11 mouse cellular contexts compared by ENCODE assay signal in genomic region chr5:14977368-14977767, GRCm38 (mm10). TPM values are rescaled to one million over a fixed set of nuclear protein-coding genes. Genes with fewer than 3 reads are reported as not detected.
DNase-seq lines count a peak whose midpoint lies in the region; TF ChIP-seq lines count a peak whose summit lies in the region.
"Not testable (repeated sequence)": the region's sequence is repeated elsewhere in the genome, so short reads cannot be mapped to it uniquely, and the experiment has no call there.
"Had no signal": no experiment of that assay in that cellular context is flagged by ENCODE, and none has a peak within 500 bp of the region (broad histone marks: within the 10 kb centered on the region; RNA-seq: fewer than 3 reads in every experiment).

No protein-coding gene starts in this region.

- TF ChIP-seq CTCF in testis, adult 2 months (IDR thresholded peaks at IDR 0.05; ENCODE audit: control insufficient read depth, insufficient read depth, insufficient replicate concordance, low read depth, low read length) = not testable (repeated sequence)

- H3K4me1 ChIP-seq in heart, embryonic 10.5 days; testis, adult 2 months (ENCODE audit: control insufficient read depth, insufficient read depth, low read length): not testable (repeated sequence)

- not testable (repeated sequence) for H3K27me3 ChIP-seq in heart, embryonic 10.5 days (ENCODE audit: insufficient read depth, poor library complexity, severe bottlenecking); testis, adult 2 months (ENCODE audit: control insufficient read depth, insufficient read depth, low read length)

- not testable (repeated sequence) for H3K36me3 ChIP-seq in heart, embryonic 10.5 days; testis, adult 2 months (ENCODE audit: control insufficient read depth, insufficient read depth, low read length)

- DNase-seq in heart, adult 11 months = peak; percentile 84
- peak; percentile 72 for DNase-seq in heart, embryonic 10.5 days (ENCODE audit: low spot score)
- peak; percentile 1 for DNase-seq in thymus, postnatal 0 days (ENCODE audit: low spot score)

- not testable (repeated sequence) for H3K4me3 ChIP-seq in heart, embryonic 10.5 days
- H3K4me3 ChIP-seq in testis, adult 2 months (ENCODE audit: control insufficient read depth, low read depth, low read length) = peak overlapping the region; percentile 69

- H3K9me3 ChIP-seq in heart, embryonic 10.5 days = peaks cover 17% of the 10 kb centered on the region

- WGBS in heart, embryonic 10.5 days = 74% methylated on average over 4 of the region's 4 CpGs

- not testable (repeated sequence) for TF ChIP-seq POLR2A in testis, adult 2 months (IDR thresholded peaks at IDR 0.05; ENCODE audit: control insufficient read depth, low read depth, low read length)

- not testable (repeated sequence) for H3K27ac ChIP-seq in heart, embryonic 10.5 days; testis, adult 2 months (ENCODE audit: control insufficient read depth, insufficient read depth, low read depth, low read length)

RNA-seq across cellular contexts. Expression of gene Gm10354, which starts 1.4 kb away (rescaled TPM):
- not detected in 2 replicates for polyA plus RNA-seq in heart, embryonic 10.5 days (2016; fragmentation: Nextera tagmentation; extraction: Ambion mirVana)
- polyA plus RNA-seq in testis, adult 2 months (2012; rRNA removed) = 8.7 and 13.0 TPM in 2 replicates
- 0.18 TPM in 1 of 2 replicates, not detected in the other for polyA plus RNA-seq in thymus, postnatal 0 days (2015; fragmentation: Nextera tagmentation; extraction: Ambion mirVana)
- polyA plus RNA-seq: activated CD4-positive, CD25-positive, alpha-beta regulatory T cell, adult 4 months; adrenal gland, adult 2 months; brain, embryonic 14.5 days; CD4-positive, CD25-positive, alpha-beta regulatory T cell, adult 4 months; G1E; Patski had no signal

RNA-seq across cellular contexts. Expression of gene Speer4e, which starts 39.1 kb away (rescaled TPM):
- polyA plus RNA-seq in heart, embryonic 10.5 days (2016; fragmentation: Nextera tagmentation; extraction: Ambion mirVana) = not detected in 2 replicates
- 3.2 and 4.1 TPM in 2 replicates for polyA plus RNA-seq in testis, adult 2 months (2012; rRNA removed)
- polyA plus RNA-seq in thymus, postnatal 0 days (2015; fragmentation: Nextera tagmentation; extraction: Ambion mirVana) = not detected in 2 replicates
- polyA plus RNA-seq: activated CD4-positive, CD25-positive, alpha-beta regulatory T cell, adult 4 months; adrenal gland, adult 2 months; brain, embryonic 14.5 days; C2C12; CD4-positive, CD25-positive, alpha-beta regulatory T cell, adult 4 months; G1E; Patski had no signal

RNA-seq across cellular contexts. Expression of gene Gm17019, which starts 55.4 kb away (rescaled TPM):
- polyA plus RNA-seq in heart, embryonic 10.5 days (2016; fragmentation: Nextera tagmentation; extraction: Ambion mirVana) = not detected in 2 replicates
- 5.3 and 7.0 TPM in 2 replicates for polyA plus RNA-seq in testis, adult 2 months (2012; rRNA removed)
- not detected in 2 replicates for polyA plus RNA-seq in thymus, postnatal 0 days (2015; fragmentation: Nextera tagmentation; extraction: Ambion mirVana)
- polyA plus RNA-seq: activated CD4-positive, CD25-positive, alpha-beta regulatory T cell, adult 4 months; adrenal gland, adult 2 months; brain, embryonic 14.5 days; C2C12; CD4-positive, CD25-positive, alpha-beta regulatory T cell, adult 4 months; G1E; Patski had no signal

Comparison
In these comparisons a context has a peak if more than half of its experiments do, and no peak if none do; other contexts are left out.
1. DNase-seq: peak in every context shown above with its lines; median percentile 84 in heart, adult 11 months; 72 in heart, embryonic 10.5 days; 1 in thymus, postnatal 0 days.